Mouse (Mus musculus): ENCODE measurements at regions not wholly inside any gene's neighbourhood (a gene's known extent, or its start where the extent isn't known, plus 50 kb on each side); places are given as distances from the start of the nearest gene placed in this dataset.
A peak's percentile ranks its signal among the peaks of the same experiment; 100 is the strongest.

GRCm38 (mm10) chr11:24613529-24613928, 535.7 kb downstream of the Bcl11a start:
- DNase-seq, result no peak

- no peak for DNase-seq
These were observed 537.6 kb downstream of the Bcl11a start for GRCm38 (mm10) chr11:24615436-24615835.

- no peak for DNase-seq
These were observed 540.7 kb downstream of the Bcl11a start for GRCm38 (mm10) chr11:24618586-24618985.

- DNase-seq, result no peak
These were observed 541.2 kb downstream of the Bcl11a start for GRCm38 (mm10) chr11:24619021-24619420.

- no peak for DNase-seq
These were observed 550.8 kb downstream of the Bcl11a start for GRCm38 (mm10) chr11:24628619-24629018.

- DNase-seq, result no peak
These were observed 551.6 kb downstream of the Bcl11a start for GRCm38 (mm10) chr11:24629431-24629830.

GRCm38 (mm10) chr11:24630403-24630900, 552.6 kb downstream of the Bcl11a start:
- no peak for DNase-seq

- peak; percentile 21 to 37 for DNase-seq
These were observed 553.8 kb downstream of the Bcl11a start for GRCm38 (mm10) chr11:24631651-24632050.

GRCm38 (mm10) chr11:24636716-24637115, 558.9 kb downstream of the Bcl11a start:
- DNase-seq, result no peak

- DNase-seq, result no peak
These were observed 565.7 kb downstream of the Bcl11a start for GRCm38 (mm10) chr11:24643439-24644109.

- no peak for DNase-seq
These were observed 575.0 kb downstream of the Bcl11a start for GRCm38 (mm10) chr11:24652852-24653251.

- DNase-seq, result no peak
These were observed 586.2 kb downstream of the Bcl11a start for GRCm38 (mm10) chr11:24664082-24664481.

- DNase-seq, result peak in 1 of 2 experiments; percentile 20
These were observed 587.5 kb downstream of the Bcl11a start for GRCm38 (mm10) chr11:24665310-24665709.

GRCm38 (mm10) chr11:24671662-24672061, 593.8 kb downstream of the Bcl11a start:
- no peak for DNase-seq

- peak in 1 of 2 experiments; percentile 5 for DNase-seq
These were observed 595.7 kb downstream of the Bcl11a start for GRCm38 (mm10) chr11:24673248-24674207.

- no peak for DNase-seq
These were observed 596.3 kb downstream of the Bcl11a start for GRCm38 (mm10) chr11:24674208-24674571.

GRCm38 (mm10) chr11:24677016-24677415, 599.2 kb downstream of the Bcl11a start:
- DNase-seq, result no peak

GRCm38 (mm10) chr11:24679581-24679980, 601.7 kb downstream of the Bcl11a start:
- DNase-seq, result no peak

GRCm38 (mm10) chr11:24682423-24682822, 604.6 kb downstream of the Bcl11a start:
- DNase-seq, result no peak

GRCm38 (mm10) chr11:24685545-24686467, 608.0 kb downstream of the Bcl11a start:
- DNase-seq, result no peak

- no peak for DNase-seq
These were observed 610.4 kb downstream of the Bcl11a start for GRCm38 (mm10) chr11:24688160-24688782.

- peak; percentile 32 to 69 for DNase-seq
These were observed 612.0 kb downstream of the Bcl11a start for GRCm38 (mm10) chr11:24689807-24690333.

Measured in cerebellum, postnatal 25 days (tissue).